Mouse (Mus musculus): ENCODE results near the gene Rspo1. TPM values are rescaled to one million over a fixed set of nuclear protein-coding genes. Genes with fewer than 3 reads are reported as not detected.

Gene Rspo1
- total RNA-seq, 1 experiment from 2014 or later: 1.3 TPM

DNA sequence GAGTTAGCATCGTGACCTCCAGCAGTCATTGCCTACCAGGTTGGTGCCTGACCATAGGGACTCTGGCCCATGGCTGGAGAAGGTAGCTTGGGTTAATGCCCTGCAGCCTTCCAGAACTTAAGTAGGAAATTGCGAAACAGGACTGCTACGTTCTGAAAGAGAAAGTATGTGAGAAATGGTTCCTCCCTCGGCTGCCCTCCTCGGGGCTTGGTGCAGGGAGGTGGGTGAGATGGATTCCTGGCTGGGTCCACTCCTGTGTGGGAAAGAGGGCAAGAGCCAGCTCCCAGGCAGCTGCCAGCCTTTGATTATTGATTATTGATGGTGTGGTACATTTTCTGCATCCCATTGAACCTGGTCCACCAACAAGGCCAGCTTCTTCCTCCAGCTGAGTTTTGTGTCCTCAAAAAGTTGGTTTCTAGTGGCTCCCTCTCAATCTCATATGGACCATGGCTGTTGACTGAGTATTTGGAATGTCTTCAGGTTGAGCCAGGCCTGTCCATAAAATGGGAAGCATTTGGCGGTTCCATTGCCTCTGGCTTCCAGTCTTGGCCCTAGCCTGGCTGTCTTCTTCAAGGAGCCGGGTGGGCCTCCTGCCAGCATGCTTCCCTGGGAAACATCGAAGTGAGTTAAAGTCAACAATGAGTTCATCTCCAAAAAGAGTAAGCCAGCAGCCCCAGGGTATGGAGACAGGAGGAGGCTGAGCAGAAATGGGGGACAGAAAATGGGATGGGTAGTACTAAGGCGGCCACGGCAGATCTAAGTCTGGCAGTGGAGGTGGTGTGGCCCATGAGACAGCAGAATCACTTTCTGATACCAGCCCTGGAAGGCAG lies 29.8 kb downstream of the Rspo1 start, which contains the start of gene Gnl2:
Gene Gnl2 (plus strand): TSS at position 780 of the 830 bp plus-strand sequence.
- ATAC-seq (ENCODE audit: extremely low read depth, insufficient number of reproducible peaks, low FRiP score, poor library complexity, severe bottlenecking): peak; percentile 21; the same call in 1 of the 2 replicates

DNA sequence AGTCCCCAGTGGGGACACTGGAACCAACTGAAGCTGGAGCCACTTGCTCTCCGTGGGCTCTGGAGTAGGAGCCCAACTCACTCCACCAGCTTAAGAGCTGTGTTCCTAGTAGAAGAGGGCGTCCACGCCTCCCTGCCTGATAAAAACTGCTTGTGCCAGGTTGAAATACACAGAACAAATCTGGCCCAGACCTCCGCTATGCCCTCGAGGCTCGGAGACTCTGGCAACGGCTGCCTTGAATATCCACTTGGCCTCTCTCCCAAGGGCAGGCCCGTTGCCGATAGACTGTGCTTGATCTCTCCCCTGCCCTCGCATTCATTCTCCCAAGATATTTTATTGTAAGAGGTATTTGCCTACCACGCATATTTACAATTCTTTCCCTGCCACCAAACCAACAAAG lies 31.2 kb downstream of the Rspo1 start:
- no peak for ATAC-seq (ENCODE audit: extremely low read depth, insufficient number of reproducible peaks, low FRiP score, poor library complexity, severe bottlenecking)

DNA sequence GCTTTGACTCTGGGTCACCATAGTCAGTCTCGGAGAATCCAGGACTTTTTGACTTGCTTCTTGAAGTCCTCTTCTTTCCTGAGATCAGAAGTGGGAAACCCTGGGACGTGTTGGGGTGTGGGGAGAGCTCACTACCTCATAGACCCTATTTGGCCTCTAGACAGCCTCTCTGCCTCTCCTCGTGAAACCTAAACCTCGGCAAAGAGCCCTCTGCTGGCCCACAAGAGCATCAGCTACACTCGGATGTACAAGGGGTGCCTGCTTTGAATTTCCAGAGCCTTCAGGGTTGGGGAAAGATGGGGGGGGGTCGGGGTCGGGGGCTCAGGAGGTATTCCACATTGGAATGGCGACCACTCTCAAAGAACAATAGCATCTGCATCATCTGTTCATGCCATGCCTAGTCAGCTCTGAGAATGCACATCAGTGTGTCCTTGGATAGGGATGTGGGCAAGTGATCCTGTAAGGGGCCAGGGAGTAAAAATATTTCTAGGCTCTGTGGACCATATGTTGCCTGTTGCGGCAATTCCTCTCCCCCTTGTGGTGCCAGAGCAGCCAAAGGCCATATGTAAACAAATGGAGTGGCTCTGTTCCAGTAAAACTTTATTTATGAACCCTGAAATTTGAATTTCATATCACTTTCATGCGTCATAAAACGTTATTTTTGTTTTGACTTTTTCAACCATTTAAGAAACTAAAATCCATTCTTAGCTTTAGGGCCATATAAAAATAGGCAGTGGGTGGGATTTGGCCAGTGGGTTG lies 34.7 kb downstream of the Rspo1 start:
- no peak for ATAC-seq (ENCODE audit: extremely low read depth, insufficient number of reproducible peaks, low FRiP score, poor library complexity, severe bottlenecking)

DNA sequence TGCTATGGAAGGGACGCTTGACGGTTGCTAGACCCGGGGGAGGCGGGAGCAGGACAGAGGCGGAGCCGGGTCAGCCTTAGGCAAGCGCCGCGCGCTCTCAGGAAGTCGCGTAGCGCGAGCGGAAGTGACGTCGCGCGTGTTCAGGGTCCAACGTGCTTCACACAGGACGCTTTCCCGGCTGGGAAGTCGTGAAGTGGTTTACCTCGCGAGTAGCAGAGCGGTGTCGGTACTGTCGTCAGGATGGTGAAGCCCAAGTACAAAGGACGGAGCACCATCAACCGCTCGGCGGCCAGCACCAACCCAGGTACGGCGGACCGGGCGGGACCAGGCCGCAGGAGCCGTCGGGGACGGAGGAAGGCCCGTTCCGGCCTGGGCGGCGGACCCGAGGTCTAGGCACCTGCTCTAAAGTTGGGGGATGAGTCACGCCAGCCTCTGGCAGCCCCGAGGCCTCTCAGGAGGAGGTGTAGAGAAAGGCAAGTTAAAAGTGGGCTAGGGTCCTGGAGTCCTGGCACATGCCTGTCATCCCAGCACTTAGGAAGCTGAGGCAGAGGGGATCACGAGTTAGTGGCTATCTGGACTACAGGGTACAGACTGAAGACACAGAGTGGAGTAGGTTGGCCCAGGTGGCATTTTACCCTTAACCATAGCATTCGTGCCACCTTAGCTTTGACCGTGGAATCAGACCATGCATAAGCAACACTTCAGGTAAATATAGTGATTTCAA lies 43.8 kb downstream of the Rspo1 start:
- ATAC-seq (ENCODE audit: extremely low read depth, insufficient number of reproducible peaks, low FRiP score, poor library complexity, severe bottlenecking): peak; percentile 99

DNA sequence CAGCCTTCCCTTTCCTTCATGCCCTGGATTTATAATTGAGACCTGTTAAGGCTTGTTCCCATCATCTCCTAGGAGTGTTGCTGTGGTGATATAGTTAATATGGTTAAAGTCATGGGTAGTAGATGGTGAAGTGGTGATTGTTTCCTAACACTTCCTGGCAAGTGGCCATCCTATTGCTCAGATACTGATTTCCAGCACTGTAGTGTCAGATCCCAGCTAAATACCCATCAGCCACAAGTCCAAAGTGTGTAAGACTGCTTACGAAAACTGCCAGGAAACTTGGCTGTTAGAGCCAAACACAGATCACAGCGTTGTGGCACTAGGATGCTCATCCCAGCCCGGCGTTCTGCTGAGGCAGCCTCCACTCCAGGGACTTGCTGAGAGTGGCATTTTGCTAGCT lies 48.1 kb downstream of the Rspo1 start:
- ATAC-seq (ENCODE audit: extremely low read depth, insufficient number of reproducible peaks, low FRiP score, poor library complexity, severe bottlenecking): no peak

DNA sequence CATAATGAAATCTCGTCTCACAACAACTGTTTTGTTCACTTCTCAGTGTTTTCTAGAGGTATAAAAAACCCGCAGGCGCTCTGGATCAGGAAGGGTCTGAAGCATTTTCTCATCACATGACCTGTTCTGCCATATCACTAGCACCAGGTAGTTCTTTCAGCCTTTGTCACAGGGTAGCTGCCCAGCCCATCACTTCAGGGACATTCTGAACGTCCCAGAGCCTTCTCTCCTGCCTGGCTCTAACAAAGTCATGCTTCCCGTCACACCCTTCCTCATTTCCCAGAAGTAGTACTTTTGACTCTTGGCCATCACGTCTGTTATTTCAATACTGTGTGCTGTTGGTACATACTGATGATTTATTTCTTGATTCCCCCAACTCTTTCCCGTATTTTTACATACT lies 58.2 kb downstream of the Rspo1 start:
- no peak for ATAC-seq (ENCODE audit: extremely low read depth, insufficient number of reproducible peaks, low FRiP score, poor library complexity, severe bottlenecking)

DNA sequence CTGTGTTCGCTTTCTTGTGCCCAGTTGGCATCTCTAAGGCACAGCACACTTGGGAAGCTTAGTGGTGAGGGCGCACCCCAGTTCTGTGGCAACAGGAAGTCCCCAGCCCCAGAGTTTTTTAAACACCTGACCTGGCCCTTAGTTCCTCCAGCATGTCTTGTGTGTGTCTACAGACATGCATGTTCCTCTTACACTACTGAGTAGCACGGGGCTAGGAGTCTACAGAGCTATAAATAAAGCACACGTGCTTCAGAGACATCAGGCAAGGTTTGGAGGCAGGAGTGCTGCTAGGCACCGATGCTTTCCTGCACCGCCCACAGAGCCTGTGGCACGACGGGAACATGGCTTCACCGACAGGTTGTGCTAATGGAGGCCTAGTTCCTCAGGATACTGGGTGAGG lies 69.2 kb downstream of the Rspo1 start:
- peak; percentile 57 for ATAC-seq (ENCODE audit: extremely low read depth, insufficient number of reproducible peaks, low FRiP score, poor library complexity, severe bottlenecking)

DNA sequence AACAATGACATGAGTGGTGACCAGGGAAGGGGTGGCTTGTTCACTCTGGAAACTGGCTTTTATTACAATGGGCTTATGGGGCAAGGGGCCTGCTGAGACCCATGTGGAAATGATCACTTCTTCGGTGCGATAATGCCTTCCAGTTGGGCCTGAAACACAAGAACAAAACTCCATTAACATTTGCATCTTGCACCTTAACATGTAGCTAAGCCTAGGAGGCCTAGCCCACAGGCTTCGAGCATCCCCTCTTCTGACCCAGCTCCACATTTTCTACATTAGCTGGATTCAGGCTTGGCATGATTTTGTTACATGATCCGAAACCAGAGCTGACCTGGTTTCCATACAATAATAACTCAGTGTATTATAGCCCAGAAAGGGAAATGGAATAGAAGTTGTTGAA lies 70.2 kb downstream of the Rspo1 start:
- no peak for ATAC-seq (ENCODE audit: extremely low read depth, insufficient number of reproducible peaks, low FRiP score, poor library complexity, severe bottlenecking)

DNA sequence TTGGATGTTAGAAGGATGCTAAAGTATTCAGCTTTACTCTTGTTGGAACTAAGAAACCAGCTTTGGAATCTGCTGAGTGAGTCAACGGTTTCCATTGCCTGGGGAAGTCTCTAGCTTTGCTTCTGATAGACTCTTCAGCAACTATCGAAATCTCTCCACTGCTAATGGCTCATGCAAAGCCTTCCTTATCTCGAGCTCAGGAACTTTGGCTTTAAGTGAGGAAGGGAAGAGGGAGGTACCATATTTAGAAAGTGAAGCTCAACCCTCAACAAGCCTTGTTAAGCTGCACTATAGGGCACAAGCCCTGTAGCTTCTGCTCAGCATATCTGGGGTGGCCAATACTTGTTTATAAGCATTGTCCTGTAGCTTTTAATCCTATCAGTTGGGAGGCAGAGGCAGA lies 71.0 kb downstream of the Rspo1 start:
- no peak for ATAC-seq (ENCODE audit: extremely low read depth, insufficient number of reproducible peaks, low FRiP score, poor library complexity, severe bottlenecking)

DNA sequence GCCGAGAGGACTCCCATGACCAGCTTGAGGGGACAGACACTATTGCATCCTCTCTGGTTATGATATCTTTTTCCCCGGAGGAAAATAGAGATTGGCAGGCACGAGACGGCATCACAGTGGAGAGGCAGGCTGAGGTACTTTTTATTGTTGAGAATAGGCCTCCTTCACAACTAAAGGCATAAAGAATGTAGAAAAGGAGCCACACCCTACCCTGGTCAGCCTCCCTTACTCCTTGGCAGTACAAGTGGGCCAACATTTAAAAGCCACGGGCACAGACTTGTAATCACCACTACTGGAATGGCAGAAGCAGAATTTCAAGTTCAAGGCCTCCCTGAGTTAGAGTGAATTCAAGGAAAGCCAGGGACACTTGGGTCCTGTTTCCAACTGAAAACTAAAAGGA lies 71.8 kb downstream of the Rspo1 start:
- ATAC-seq (ENCODE audit: extremely low read depth, insufficient number of reproducible peaks, low FRiP score, poor library complexity, severe bottlenecking): no peak

Other genes with a start within 250 kb of the Rspo1 start
- gene Inpp5b, start 244.6 kb upstream of the Rspo1 start, total RNA-seq (2017): 26.2 and 27.1 TPM in 2 replicates
- 20.4 and 22.7 TPM in 2 replicates for gene Mtf1, start 184.3 kb upstream of the Rspo1 start, total RNA-seq (2017)
- 22.5 and 30.2 TPM in 2 replicates for gene Yrdc, start 135.8 kb upstream of the Rspo1 start, total RNA-seq (2017)
- gene 1110065P20Rik, start 135.2 kb upstream of the Rspo1 start, total RNA-seq (2017): 4.7 and 7.2 TPM in 2 replicates
- 0.49 TPM in 1 of 2 replicates, not detected in the other for gene Maneal, start 124.3 kb upstream of the Rspo1 start, total RNA-seq (2017)
- not detected in 2 replicates for gene Epha10, start 105.5 kb upstream of the Rspo1 start, total RNA-seq (2017)
- gene 9930104L06Rik, start 49.4 kb upstream of the Rspo1 start, total RNA-seq (2017): 22.2 and 25.4 TPM in 2 replicates
- gene Cdca8, start 47.1 kb upstream of the Rspo1 start, total RNA-seq (2017): 0.93 and 2.1 TPM in 2 replicates
- gene Gnl2, start 30.2 kb downstream of the Rspo1 start, total RNA-seq (2017): 84.1 and 99.5 TPM in 2 replicates
- 0.23 and 0.49 TPM in 2 replicates for gene Dnali1, start 79.3 kb downstream of the Rspo1 start, total RNA-seq (2017)
- gene Snip1, start 80.2 kb downstream of the Rspo1 start, total RNA-seq (2017): 26.2 and 30.0 TPM in 2 replicates
- 23.8 and 38.1 TPM in 2 replicates for gene Meaf6, start 98.7 kb downstream of the Rspo1 start, total RNA-seq (2017)
- 37.3 and 37.8 TPM in 2 replicates for gene Zc3h12a, start 141.4 kb downstream of the Rspo1 start, total RNA-seq (2017)